Mouse (Mus musculus) embryonic facial prominence, embryonic 14.5 days (tissue): ENCODE measurements at regions not wholly inside any gene's neighbourhood (a gene's known extent, or its start where the extent isn't known, plus 50 kb on each side); places are given as distances from the start of the nearest gene placed in this dataset.
A peak's percentile ranks its signal among the peaks of the same experiment; 100 is the strongest.

Source experiments
- ATAC-seq: fragments of 200-750 bp; cut with Nextera tagmentation; 2 replicates; pipeline ENCODE4 v1.8.0; 2017; ENCODE audit warnings: low read depth, moderate number of reproducible peaks, moderate TSS enrichment
- DNase-seq: peaks from one replicate; pipeline ENCODE4 v3.0.0-alpha.2; 2015; ENCODE audit warnings: low spot score
- H3K27ac ChIP-seq: fragments of 300-500 bp; sonication (generic); replicated peaks from 2 replicates; pipeline ENCODE4 v1.5.1; 2014; ENCODE audit warnings: low read depth, mild to moderate bottlenecking, low read length, moderate library complexity
- H3K27me3 ChIP-seq: fragments of 300-500 bp; sonication (generic); replicated peaks from 2 replicates; pipeline ENCODE4 v1.6.1; 2014; ENCODE audit warnings: low read length; ENCODE audit not compliant: control insufficient read depth, insufficient read depth
- H3K36me3 ChIP-seq: fragments of 300-500 bp; sonication (generic); 2 replicates; pipeline ENCODE4 v1.6.1; 2014; ENCODE audit warnings: low read length, mixed read lengths; ENCODE audit not compliant: control insufficient read depth, insufficient read depth
- H3K4me1 ChIP-seq: fragments of 300-500 bp; sonication (generic); 2 replicates; pipeline ENCODE4 v1.6.1; 2014; ENCODE audit warnings: antibody characterized with exemption, low read length; ENCODE audit not compliant: control insufficient read depth, insufficient read depth
- H3K4me2 ChIP-seq: fragments of 300-500 bp; sonication (generic); 2 replicates; pipeline ENCODE4 v1.6.1; 2014; ENCODE audit warnings: low read depth, mild to moderate bottlenecking, low read length, moderate library complexity, mixed read lengths
- H3K4me3 ChIP-seq: fragments of 300-500 bp; sonication (generic); 2 replicates; pipeline ENCODE4 v1.5.1; 2014; ENCODE audit warnings: low read depth, mild to moderate bottlenecking, low read length
- H3K9ac ChIP-seq: fragments of 300-500 bp; sonication (generic); 2 replicates; pipeline ENCODE4 v1.6.1; 2014; ENCODE audit warnings: low read depth, mild to moderate bottlenecking, low read length, moderate library complexity, mixed read lengths
- H3K9me3 ChIP-seq: fragments of 300-500 bp; sonication (generic); 2 replicates; pipeline ENCODE4 v1.6.1; 2016; ENCODE audit warnings: low read length; ENCODE audit not compliant: control insufficient read depth
- WGBS: fragments of 180-500 bp; shearing (Covaris S2); extraction: QIAGEN DNeasy Blood & Tissue Kit; methylation state at CpG from one replicate; pipeline ENCODE4 v1.1.7; 2014; 5-methylcytosine and 5-hydroxymethylcytosine counted together

DNA sequence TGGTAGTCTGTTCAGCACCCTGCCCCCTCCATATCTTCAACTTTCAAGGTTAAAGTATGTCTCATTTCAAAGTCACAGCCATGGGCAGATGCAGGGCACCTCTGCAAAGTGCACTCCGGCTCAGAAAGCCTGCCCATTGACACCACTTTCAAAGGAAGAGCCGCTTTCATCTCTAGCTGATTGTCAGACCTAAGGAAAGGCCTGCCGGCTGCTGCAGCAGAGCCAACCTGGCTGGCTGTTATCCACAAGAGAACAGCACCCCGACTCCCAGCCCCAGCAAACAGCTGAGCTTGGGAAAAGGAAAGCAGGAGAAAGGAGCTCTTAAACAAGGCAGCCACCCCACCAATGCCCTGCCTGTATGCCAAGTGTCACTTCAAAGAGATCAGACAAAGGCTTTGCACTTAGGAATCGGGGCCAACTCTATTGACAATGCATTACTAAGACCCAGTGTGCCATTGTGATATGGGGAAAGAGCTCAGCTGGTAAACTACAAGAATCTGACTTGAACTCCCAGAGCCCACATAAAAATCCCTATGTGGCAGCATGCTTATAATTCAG is 357.3 kb upstream of the Arid1b start:
- H3K36me3 ChIP-seq: no peaks in the 10 kb centered on the region
- no peak overlapping the region for H3K4me3 ChIP-seq
- DNase-seq (no peak), ATAC-seq (no peak)
- no peak overlapping the region for H3K4me2 ChIP-seq
- 56% methylated on average over 5 of the region's 5 CpGs for WGBS
- H3K9ac ChIP-seq: no peak overlapping the region
- no peak overlapping the region for H3K27ac ChIP-seq
- no peaks in the 10 kb centered on the region for H3K9me3 ChIP-seq
- no peaks in the 10 kb centered on the region for H3K27me3 ChIP-seq
- no peaks in the 10 kb centered on the region for H3K4me1 ChIP-seq

GRCm38 (mm10) chr17:4639531-4639930 is 354.6 kb upstream of the Arid1b start:
- no peak overlapping the region for H3K27ac ChIP-seq
- no peak overlapping the region for H3K4me2 ChIP-seq
- H3K36me3 ChIP-seq: no peaks in the 10 kb centered on the region
- no peak overlapping the region for H3K4me3 ChIP-seq
- H3K9me3 ChIP-seq: no peaks in the 10 kb centered on the region
- ATAC-seq (no peak), DNase-seq (no peak)
- H3K27me3 ChIP-seq: no peaks in the 10 kb centered on the region
- no peak overlapping the region for H3K9ac ChIP-seq
- 84% methylated on average over 4 of the region's 4 CpGs for WGBS
- H3K4me1 ChIP-seq: no peaks in the 10 kb centered on the region

GRCm38 (mm10) chr17:4640555-4640954 is 353.6 kb upstream of the Arid1b start:
- Histone ChIP-seq H3K4me1 (no peaks in the 10 kb centered on the region), H3K27me3 (no peaks in the 10 kb centered on the region), H3K4me3 (no peak overlapping the region), H3K9ac (no peak overlapping the region), H3K9me3 (no peaks in the 10 kb centered on the region), H3K36me3 (no peaks in the 10 kb centered on the region), H3K27ac (no peak overlapping the region), H3K4me2 (no peak overlapping the region)
- no peak for ATAC-seq
- no peak for DNase-seq
- WGBS: 69% methylated on average over 7 of the region's 7 CpGs

- Histone ChIP-seq H3K27ac (no peak overlapping the region), H3K36me3 (no peaks in the 10 kb centered on the region), H3K4me1 (no peaks in the 10 kb centered on the region), H3K4me2 (no peak overlapping the region), H3K9ac (no peak overlapping the region), H3K4me3 (no peak overlapping the region), H3K9me3 (no peaks in the 10 kb centered on the region), H3K27me3 (no peaks in the 10 kb centered on the region)
- ATAC-seq: no peak
- DNase-seq: no peak
- WGBS: 50% methylated on average over 4 of the region's 4 CpGs
These were observed 353.0 kb upstream of the Arid1b start for GRCm38 (mm10) chr17:4641166-4641565.

- no peak overlapping the region for H3K27ac ChIP-seq
- H3K4me2 ChIP-seq: no peak overlapping the region
- no peak for DNase-seq
- H3K9me3 ChIP-seq: no peaks in the 10 kb centered on the region
- 82% methylated on average over 1 of the region's 1 CpGs for WGBS
- no peak overlapping the region for H3K4me3 ChIP-seq
- H3K27me3 ChIP-seq: no peaks in the 10 kb centered on the region
- ATAC-seq: no peak
- H3K4me1 ChIP-seq: no peaks in the 10 kb centered on the region
- H3K36me3 ChIP-seq: no peaks in the 10 kb centered on the region
- H3K9ac ChIP-seq: no peak overlapping the region
These were observed 352.1 kb upstream of the Arid1b start for GRCm38 (mm10) chr17:4642046-4642445.

DNA sequence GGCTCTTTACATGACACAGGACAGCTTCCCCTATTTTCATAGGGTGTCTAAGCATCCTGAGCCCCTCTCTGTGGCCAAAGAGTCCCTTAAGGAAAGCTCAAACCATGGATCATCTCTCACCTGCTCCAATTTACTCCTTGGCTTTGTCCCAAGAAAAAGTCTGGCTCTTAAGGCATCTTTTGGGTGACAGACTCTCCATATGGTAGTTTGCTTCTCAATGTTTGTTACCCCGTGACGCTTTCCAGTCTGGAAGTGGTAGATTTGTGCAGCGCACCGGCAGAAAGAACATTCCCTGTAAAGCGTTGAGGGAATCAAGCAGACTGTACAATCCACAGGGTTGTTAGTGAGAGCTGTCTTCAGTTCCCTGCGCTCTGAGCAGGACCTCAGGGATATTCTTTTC is 350.8 kb upstream of the Arid1b start:
- Histone ChIP-seq H3K4me1 (no peaks in the 10 kb centered on the region), H3K27ac (no peak overlapping the region), H3K4me2 (no peak overlapping the region), H3K36me3 (no peaks in the 10 kb centered on the region), H3K4me3 (no peak overlapping the region), H3K27me3 (no peaks in the 10 kb centered on the region), H3K9me3 (no peaks in the 10 kb centered on the region), H3K9ac (no peak overlapping the region)
- DNase-seq (no peak), ATAC-seq (no peak)
- WGBS: 70% methylated on average over 6 of the region's 6 CpGs

DNA sequence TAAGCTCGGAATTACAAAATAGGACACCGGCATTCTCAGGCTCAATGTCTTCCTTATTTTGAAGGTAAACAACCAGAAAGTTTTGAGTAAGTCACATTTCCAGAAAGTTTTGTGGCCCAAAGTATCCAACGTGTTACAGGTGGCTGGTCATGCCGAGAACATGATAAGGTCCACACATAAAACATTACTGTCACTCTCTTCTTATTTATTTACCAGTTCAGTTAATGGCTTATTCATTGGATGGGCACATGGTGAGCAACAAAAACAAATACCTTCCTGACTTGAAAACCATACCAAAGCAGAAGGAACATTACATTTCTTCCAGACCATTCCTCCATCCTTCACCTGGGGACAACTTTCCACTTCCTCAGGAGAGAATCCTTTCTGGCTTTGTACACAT is 345.5 kb upstream of the Arid1b start:
- no peaks in the 10 kb centered on the region for H3K4me1 ChIP-seq
- H3K36me3 ChIP-seq: no peaks in the 10 kb centered on the region
- ATAC-seq (no peak), DNase-seq (no peak)
- H3K4me3 ChIP-seq: no peak overlapping the region
- H3K27ac ChIP-seq: no peak overlapping the region
- no peak overlapping the region for H3K9ac ChIP-seq
- H3K27me3 ChIP-seq: no peaks in the 10 kb centered on the region
- no peak overlapping the region for H3K4me2 ChIP-seq
- 86% methylated on average over 4 of the region's 4 CpGs for WGBS
- H3K9me3 ChIP-seq: no peaks in the 10 kb centered on the region

GRCm38 (mm10) chr17:4654221-4654620 is 339.9 kb upstream of the Arid1b start:
- Histone ChIP-seq H3K36me3 (no peaks in the 10 kb centered on the region), H3K9me3 (no peaks in the 10 kb centered on the region), H3K4me2 (no peak overlapping the region), H3K4me3 (no peak overlapping the region), H3K27me3 (no peaks in the 10 kb centered on the region), H3K9ac (no peak overlapping the region), H3K4me1 (no peaks in the 10 kb centered on the region), H3K27ac (no peak overlapping the region)
- ATAC-seq (no peak), DNase-seq (peak; percentile 31)
- 66% methylated on average over 3 of the region's 3 CpGs for WGBS

- no peak overlapping the region for H3K27ac ChIP-seq
These were observed 332.1 kb upstream of the Arid1b start for GRCm38 (mm10) chr17:4661996-4662395.

More at GRCm38 (mm10) chr17:4661996-4662395, 332.1 kb upstream of the Arid1b start:
- H3K36me3 ChIP-seq: no peaks in the 10 kb centered on the region
- 88% methylated on average over 5 of the region's 5 CpGs for WGBS
- no peak overlapping the region for H3K4me2 ChIP-seq
- no peak for ATAC-seq
- no peaks in the 10 kb centered on the region for H3K27me3 ChIP-seq
- no peak for DNase-seq
- H3K9ac ChIP-seq: no peak overlapping the region
- H3K9me3 ChIP-seq: no peaks in the 10 kb centered on the region
- no peaks in the 10 kb centered on the region for H3K4me1 ChIP-seq
- H3K4me3 ChIP-seq: no peak overlapping the region
